In the genomic region with DNA sequence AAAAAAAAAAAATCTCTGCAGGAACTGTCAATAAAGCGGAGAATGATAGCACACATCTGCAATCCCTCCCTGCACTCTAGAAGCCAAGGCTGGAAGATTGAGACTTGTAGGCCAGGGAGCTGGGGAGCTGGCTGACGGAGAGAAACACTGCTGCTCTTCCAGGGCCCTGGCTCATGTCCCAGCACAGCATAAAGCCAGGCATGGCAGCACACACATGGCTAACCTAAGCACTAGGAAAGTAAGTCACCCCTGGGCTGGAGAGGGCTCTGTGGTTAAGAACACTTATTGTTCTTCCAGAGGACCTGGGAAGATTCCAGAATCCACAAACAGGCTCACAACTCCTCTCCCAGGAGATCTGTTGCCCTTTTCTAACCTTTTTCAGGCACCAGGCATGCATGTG, we compare ENCODE assay signal across 8 mouse cellular contexts. TPM values are rescaled to one million over a fixed set of nuclear protein-coding genes. Genes with fewer than 3 reads are reported as not detected.
DNase-seq lines count a peak whose midpoint lies in the region; ATAC-seq and TF ChIP-seq lines count a peak whose summit lies in the region.

No protein-coding gene starts in this region.

- H3K27ac ChIP-seq in kidney, embryonic 16.5 days (ENCODE audit: low read length) = peak overlapping the region; percentile 55; the same call in 1 of the 2 replicates
- peak overlapping the region; percentile 44; the same call in 1 of the 2 replicates for H3K27ac ChIP-seq in cerebellum, adult 2 months (ENCODE audit: insufficient read depth, low read length)

- no peak overlapping the region for H3K4me2 ChIP-seq in kidney, embryonic 16.5 days (replicated peaks; ENCODE audit: low read depth, low read length)

- no peaks in the 10 kb centered on the region for H3K27me3 ChIP-seq in kidney, embryonic 16.5 days (ENCODE audit: insufficient read depth, low read length)
- no peaks in the 10 kb centered on the region for H3K27me3 ChIP-seq in cerebellum, adult 2 months (ENCODE audit: control insufficient read depth, insufficient read depth, low read length)

- H3K9ac ChIP-seq in kidney, embryonic 16.5 days (replicated peaks; ENCODE audit: low read length) = no peak overlapping the region

- TF ChIP-seq CTCF in cerebellum, adult 2 months (IDR thresholded peaks at IDR 0.05; ENCODE audit: borderline replicate concordance, insufficient read depth, low read depth, low read length) = no peak

- H3K9me3 ChIP-seq in kidney, embryonic 16.5 days (ENCODE audit: low read length) = no peaks in the 10 kb centered on the region

- H3K4me1 ChIP-seq in kidney, embryonic 16.5 days (ENCODE audit: insufficient read depth, low read length) = peaks cover 2% of the 10 kb centered on the region; the same call in 1 of the 2 replicates
- no peaks in the 10 kb centered on the region; the same call in 1 of the 2 replicates for H3K4me1 ChIP-seq in cerebellum, adult 2 months (ENCODE audit: control insufficient read depth, insufficient read depth, low read length)

- no peak overlapping the region for H3K4me3 ChIP-seq in kidney, embryonic 16.5 days (ENCODE audit: low read length)
- no peak overlapping the region for H3K4me3 ChIP-seq in cerebellum, adult 2 months (replicated peaks; ENCODE audit: insufficient read depth, low read depth, low read length)

- 52% methylated on average over 2 of the region's 2 CpGs for WGBS in kidney, embryonic 16.5 days
- WGBS in cerebellum, adult 2 months = 26% methylated on average over 2 of the region's 2 CpGs

- no peak for DNase-seq in kidney, adult 18-20 months
- DNase-seq in cerebellum, adult 2 months = peak; percentile 44 to 62
- DNase-seq in gastrocnemius, postnatal 4 days (ENCODE audit: low spot score in 2 of 2) = peak; percentile 37 to 74
- peak; percentile 68 to 76 for DNase-seq in lung, adult 18-20 months
- DNase-seq in right cerebral cortex, adult 18-20 months = no peak

- TF ChIP-seq POLR2A in cerebellum, adult 2 months (IDR thresholded peaks at IDR 0.05; ENCODE audit: borderline replicate concordance, insufficient read depth, low read length) = no peak

- no peak for ATAC-seq in kidney, embryonic 16.5 days (ENCODE audit: low FRiP score, low TSS enrichment)
- no peak for ATAC-seq in monocyte, adult 5-6 weeks (replicated peaks; ENCODE audit: insufficient number of reproducible peaks, low FRiP score, low TSS enrichment, poor library complexity, severe bottlenecking)
- ATAC-seq in megakaryocyte-erythroid progenitor cell, adult 5-6 weeks (replicated peaks; ENCODE audit: low FRiP score, low TSS enrichment, poor library complexity, severe bottlenecking) = no peak

- no peaks in the 10 kb centered on the region for H3K36me3 ChIP-seq in kidney, embryonic 16.5 days (ENCODE audit: insufficient read depth, low read length)

RNA-seq across cellular contexts. Expression of a gene that starts 6.1 kb away (rescaled TPM):
- 142 and 146 TPM in 2 replicates for polyA plus RNA-seq in kidney, embryonic 16.5 days (2015; fragmentation: Nextera tagmentation; extraction: Ambion mirVana)
- 52.3 and 53.3 TPM in 2 replicates for polyA plus RNA-seq in cerebellum, adult 2 months (2012; rRNA removed)
- total RNA-seq in gastrocnemius, postnatal 4 days (2021) = 10 to 100 TPM; 42.5 to 47.9 TPM
- total RNA-seq in monocyte, adult 5-6 weeks (2017) = 68.2 to 81.0 TPM (median 69.9 TPM) in 3 replicates
- 59.1 and 67.1 TPM in 2 replicates for total RNA-seq in megakaryocyte-erythroid progenitor cell, adult 5-6 weeks (2014; fragmentation: Nextera tagmentation)
- total RNA-seq in megakaryocyte-erythroid progenitor cell, adult 5-6 weeks (2017) = 35.3 and 42.4 TPM in 2 replicates

RNA-seq across cellular contexts. Expression of a gene that starts 35.2 kb away (rescaled TPM):
- 34.0 and 36.3 TPM in 2 replicates for polyA plus RNA-seq in kidney, embryonic 16.5 days (2015; fragmentation: Nextera tagmentation; extraction: Ambion mirVana)
- polyA plus RNA-seq in cerebellum, adult 2 months (2012; rRNA removed) = 6.3 and 6.4 TPM in 2 replicates
- total RNA-seq in gastrocnemius, postnatal 4 days (2021) = 10 to 100 TPM; 12.5 to 12.7 TPM
- total RNA-seq in monocyte, adult 5-6 weeks (2017) = 0.58 to 4.5 TPM in 2 of 3 replicates, not detected in the other
- 29.6 and 48.0 TPM in 2 replicates for total RNA-seq in megakaryocyte-erythroid progenitor cell, adult 5-6 weeks (2014; fragmentation: Nextera tagmentation)
- 15.4 and 26.2 TPM in 2 replicates for total RNA-seq in megakaryocyte-erythroid progenitor cell, adult 5-6 weeks (2017)

RNA-seq across cellular contexts. Expression of a gene that starts 46.1 kb away (rescaled TPM):
- polyA plus RNA-seq in kidney, embryonic 16.5 days (2015; fragmentation: Nextera tagmentation; extraction: Ambion mirVana) = 0.27 and 0.41 TPM in 2 replicates
- 0.17 and 0.29 TPM in 2 replicates for polyA plus RNA-seq in cerebellum, adult 2 months (2012; rRNA removed)
- total RNA-seq in gastrocnemius, postnatal 4 days (2021) = 1 to 10 TPM in 1 of 2 experiments, under 1 TPM in 1; 0.41 to 1.4 TPM
- not detected in 3 replicates for total RNA-seq in monocyte, adult 5-6 weeks (2017)
- total RNA-seq in megakaryocyte-erythroid progenitor cell, adult 5-6 weeks (2014; fragmentation: Nextera tagmentation) = not detected in 2 replicates
- not detected in 2 replicates for total RNA-seq in megakaryocyte-erythroid progenitor cell, adult 5-6 weeks (2017)

Comparison
In these comparisons a context has a peak if more than half of its experiments do, and no peak if none do; other contexts are left out.
1. DNase-seq: peak in cerebellum, adult 2 months (2 of 2), gastrocnemius, postnatal 4 days (2 of 2) and lung, adult 18-20 months (2 of 2); none in kidney, adult 18-20 months (single experiment) and right cerebral cortex, adult 18-20 months (single experiment).